Mouse (Mus musculus) erythroblast, embryonic 14.5 days (primary cell): ENCODE results near the gene Vcpkmt.

Source experiments
- GATA1 ChIP-seq: IDR thresholded peaks from 2 replicates; pipeline ENCODE4 v1.6.1; 2012; ENCODE audit warnings: low read length, inconsistent platforms, mixed read lengths
- TAL1 ChIP-seq: IDR thresholded peaks from 3 replicates; pipeline ENCODE4 v1.6.1; 2012; ENCODE audit warnings: low read length, inconsistent platforms, mixed read lengths

DNA sequence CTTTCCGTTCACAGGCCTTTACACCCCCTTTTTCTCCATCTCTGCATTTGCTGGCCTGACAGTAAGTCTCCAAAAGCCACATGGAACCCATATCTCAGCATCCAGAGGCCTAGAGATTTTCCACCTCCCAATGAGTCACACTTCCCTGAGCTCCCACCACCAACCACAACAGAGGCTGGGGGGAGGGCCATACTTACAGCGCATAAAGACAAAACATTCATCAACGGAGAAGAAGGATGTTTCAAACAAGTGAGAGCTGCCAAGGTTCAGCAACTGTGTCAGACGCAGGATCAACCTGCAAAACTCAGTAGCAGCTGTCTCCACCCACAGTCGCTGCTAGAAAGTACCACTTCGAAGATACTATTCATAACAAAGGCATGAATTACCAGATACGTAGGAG lies 43.5 kb downstream of the Vcpkmt start:
- TF ChIP-seq TAL1 (no peak), GATA1 (no peak)
